Mouse (Mus musculus): ENCODE data around the gene Pcyt1a.

DNA sequence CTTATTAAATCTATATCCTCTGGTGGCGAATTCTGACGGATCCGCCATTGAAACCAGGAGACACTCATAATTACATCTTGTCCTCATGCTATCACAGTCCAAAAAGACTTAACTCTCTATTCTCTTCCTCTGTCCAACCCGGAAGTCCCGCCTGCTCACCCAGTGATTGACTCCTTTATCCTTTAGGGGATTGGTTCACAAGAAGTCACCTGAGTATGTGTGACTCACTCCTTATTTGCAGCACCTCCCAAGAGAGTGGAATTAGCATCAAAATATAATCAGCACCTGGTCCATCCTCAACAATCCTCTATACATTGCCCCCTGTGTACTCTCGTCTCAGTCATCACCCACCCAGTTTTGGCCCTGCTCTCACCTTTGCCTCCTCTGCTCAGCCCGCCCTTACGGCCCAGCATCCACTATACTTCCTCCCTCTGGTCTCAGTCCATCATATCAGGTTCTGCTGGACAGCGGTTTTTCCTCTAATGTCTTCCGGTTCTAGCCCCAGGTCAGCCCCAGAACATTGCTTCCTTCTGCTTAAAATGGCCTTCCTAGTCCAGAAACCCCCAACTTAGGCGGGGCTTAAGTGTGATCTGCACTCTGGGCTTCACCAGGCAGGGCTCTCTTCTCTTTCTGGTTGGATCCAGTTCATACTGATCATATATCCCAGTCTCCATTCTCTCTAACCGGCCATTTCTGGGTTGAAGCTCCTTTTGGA, 72.1 kb downstream of the Pcyt1a start:
- TF ChIP-seq MYC (IDR thresholded peaks at IDR 0.05; ENCODE audit: low read depth, low read length) (no peak), CTCF (conservative IDR thresholded peaks at IDR 0.05 in 1 of 2, IDR thresholded peaks at IDR 0.05 in 1 of 2; ENCODE audit: low read depth in 2 of 2, low read length in 2 of 2) (no peak), POLR2A (IDR thresholded peaks at IDR 0.05; ENCODE audit: low read depth, low read length) (no peak), ZNF384 (IDR thresholded peaks at IDR 0.05; ENCODE audit: low read depth, low read length) (no peak), USF1 (IDR thresholded peaks at IDR 0.05; ENCODE audit: low read depth, low read length) (no peak), EP300 (IDR thresholded peaks at IDR 0.05; ENCODE audit: low read length) (no peak), ELF1 (IDR thresholded peaks at IDR 0.05; ENCODE audit: low read depth, low read length) (peak; percentile 38; the same call in 1 of the 2 replicates), MAX (IDR thresholded peaks at IDR 0.05; ENCODE audit: low read length) (no peak), ZKSCAN1 (IDR thresholded peaks at IDR 0.05; ENCODE audit: borderline replicate concordance, low read depth, low read length) (no peak), ETS1 (conservative IDR thresholded peaks at IDR 0.05; ENCODE audit: low read depth, low read length) (no peak), UBTF (IDR thresholded peaks at IDR 0.05; ENCODE audit: low read depth, low read length) (no peak), SMC3 (IDR thresholded peaks at IDR 0.05; ENCODE audit: low read depth, low read length) (no peak), GABPA (IDR thresholded peaks at IDR 0.05; ENCODE audit: insufficient replicate concordance, low read depth, low read length) (no peak), RAD21 (IDR thresholded peaks at IDR 0.05; ENCODE audit: low read depth, low read length) (no peak)
